Mouse (Mus musculus): ENCODE measurements around the gene Scly. TPM values are rescaled to one million over a fixed set of nuclear protein-coding genes. Genes with fewer than 3 reads are reported as not detected.

Gene Scly
- polyA plus RNA-seq (2012; fragmentation: generic; extraction: Trizol): 10.2 TPM
- long read RNA-seq, experiment 1, partial matches to known transcripts: 2 of 6 reads
- long read RNA-seq, experiment 1, other reads (novel, unspliced or antisense): 1 of 6 reads
- long read RNA-seq, experiment 2, transcript Scly-201 (12 exons, 2,202 nt): major isoform, 11 of 15 reads
- long read RNA-seq, experiment 2, partial matches to known transcripts: 0 of 15 reads
- long read RNA-seq, experiment 2, other reads (novel, unspliced or antisense): 3 of 15 reads

GRCm38 (mm10) chr1:91297799-91298744 is at the start of gene Scly:
Scly (plus strand) TSS chr1:91298338.
- Histone ChIP-seq H3K27me3 (ENCODE audit: control insufficient read depth, insufficient read depth, insufficient read length) (no peaks in the 10 kb centered on the region), H3ac (ENCODE audit: control insufficient read depth, insufficient read length, low read depth) (peak within 1 kb of the TSS; percentile 64), H3K36me3 (ENCODE audit: control insufficient read depth, insufficient read depth) (peaks cover under 1% of the 10 kb centered on the region), H3K79me3 (ENCODE audit: low read depth) (no peaks in the 10 kb centered on the region), H3K79me2 (ENCODE audit: control insufficient read depth, insufficient read depth) (no peaks in the 10 kb centered on the region), H3K4me3 (ENCODE audit: insufficient read depth, poor library complexity, severe bottlenecking) (peak within 1 kb of the TSS; percentile 55)
- TF ChIP-seq MYOG (IDR thresholded peaks at IDR 0.05; ENCODE audit: control insufficient read depth, extremely low read depth, insufficient read length) (no peak), CTCF (IDR thresholded peaks at IDR 0.05; ENCODE audit: control insufficient read depth, insufficient read depth, insufficient read length) (no peak), FOSL1 (IDR thresholded peaks at IDR 0.05; ENCODE audit: insufficient read depth, low read length, poor library complexity, severe bottlenecking) (no peak), CEBPB (IDR thresholded peaks at IDR 0.05; ENCODE audit: low read depth) (no peak), USF1 (IDR thresholded peaks at IDR 0.05; ENCODE audit: low read depth) (peak; percentile 87)

- H3ac ChIP-seq (ENCODE audit: control insufficient read depth, insufficient read length, low read depth): peak overlapping the region; percentile 40
- H3K4me3 ChIP-seq (ENCODE audit: insufficient read depth, poor library complexity, severe bottlenecking): peak overlapping the region; percentile 88
- peaks cover 47% of the 10 kb centered on the region for H3K79me2 ChIP-seq (ENCODE audit: control insufficient read depth, insufficient read depth)
- H3K79me3 ChIP-seq (ENCODE audit: low read depth): peaks cover 35% of the 10 kb centered on the region
- H3K27me3 ChIP-seq (ENCODE audit: control insufficient read depth, insufficient read depth, insufficient read length): no peaks in the 10 kb centered on the region
- H3K36me3 ChIP-seq (ENCODE audit: control insufficient read depth, insufficient read depth): no peaks in the 10 kb centered on the region
- TF ChIP-seq FOSL1 (IDR thresholded peaks at IDR 0.05; ENCODE audit: insufficient read depth, low read length, poor library complexity, severe bottlenecking) (no peak), MYOD1 (IDR thresholded peaks at IDR 0.05; ENCODE audit: control insufficient read depth, insufficient read length, low read depth) (no peak), CEBPB (IDR thresholded peaks at IDR 0.05; ENCODE audit: low read depth) (no peak), USF1 (IDR thresholded peaks at IDR 0.05; ENCODE audit: low read depth) (no peak), MAX (IDR thresholded peaks at IDR 0.05) (no peak), CTCF (IDR thresholded peaks at IDR 0.05; ENCODE audit: control insufficient read depth, insufficient read depth, insufficient read length) (no peak), MYOG (IDR thresholded peaks at IDR 0.05; ENCODE audit: control insufficient read depth, extremely low read depth, insufficient read length) (no peak)
Measured at GRCm38 (mm10) chr1:91248970-91249369, 49.2 kb upstream of the Scly start.

GRCm38 (mm10) chr1:91249564-91250414 is 48.3 kb upstream of the Scly start, which contains the start of gene Ube2f:
Ube2f (plus strand) TSS chr1:91250304.
- Histone ChIP-seq H3K79me2 (ENCODE audit: control insufficient read depth, insufficient read depth) (peaks cover 55% of the 10 kb centered on the region), H3K27me3 (ENCODE audit: control insufficient read depth, insufficient read depth, insufficient read length) (no peaks in the 10 kb centered on the region), H3K4me3 (ENCODE audit: insufficient read depth, poor library complexity, severe bottlenecking) (peak within 1 kb of the TSS; percentile 88), H3ac (ENCODE audit: control insufficient read depth, insufficient read length, low read depth) (peak within 1 kb of the TSS; percentile 96), H3K79me3 (ENCODE audit: low read depth) (peaks cover 42% of the 10 kb centered on the region), H3K36me3 (ENCODE audit: control insufficient read depth, insufficient read depth) (peaks cover 6% of the 10 kb centered on the region)
- TF ChIP-seq MYOG (IDR thresholded peaks at IDR 0.05; ENCODE audit: control insufficient read depth, extremely low read depth, insufficient read length): no peak
- TF ChIP-seq USF1 (IDR thresholded peaks at IDR 0.05; ENCODE audit: low read depth): no peak
- peak; percentile 93 for TF ChIP-seq MAX (IDR thresholded peaks at IDR 0.05)
- TF ChIP-seq FOSL1 (IDR thresholded peaks at IDR 0.05; ENCODE audit: insufficient read depth, low read length, poor library complexity, severe bottlenecking): no peak
- no peak for TF ChIP-seq CTCF (IDR thresholded peaks at IDR 0.05; ENCODE audit: control insufficient read depth, insufficient read depth, insufficient read length)
- no peak for TF ChIP-seq MYOD1 (IDR thresholded peaks at IDR 0.05; ENCODE audit: control insufficient read depth, insufficient read length, low read depth)
- TF ChIP-seq CEBPB (IDR thresholded peaks at IDR 0.05; ENCODE audit: low read depth): no peak

- no peak for TF ChIP-seq CEBPB (IDR thresholded peaks at IDR 0.05; ENCODE audit: low read depth)
- no peak for TF ChIP-seq MAX (IDR thresholded peaks at IDR 0.05)
- TF ChIP-seq MYOD1 (IDR thresholded peaks at IDR 0.05; ENCODE audit: control insufficient read depth, insufficient read length, low read depth): no peak
- no peak for TF ChIP-seq CTCF (IDR thresholded peaks at IDR 0.05; ENCODE audit: control insufficient read depth, insufficient read depth, insufficient read length)
- no peak for TF ChIP-seq MYOG (IDR thresholded peaks at IDR 0.05; ENCODE audit: control insufficient read depth, extremely low read depth, insufficient read length)
- no peak for TF ChIP-seq FOSL1 (IDR thresholded peaks at IDR 0.05; ENCODE audit: insufficient read depth, low read length, poor library complexity, severe bottlenecking)
- Histone ChIP-seq H3ac (ENCODE audit: control insufficient read depth, insufficient read length, low read depth) (peak overlapping the region; percentile 96), H3K79me2 (ENCODE audit: control insufficient read depth, insufficient read depth) (peaks cover 63% of the 10 kb centered on the region), H3K36me3 (ENCODE audit: control insufficient read depth, insufficient read depth) (peaks cover 13% of the 10 kb centered on the region), H3K4me3 (ENCODE audit: insufficient read depth, poor library complexity, severe bottlenecking) (peak overlapping the region; percentile 88), H3K27me3 (ENCODE audit: control insufficient read depth, insufficient read depth, insufficient read length) (no peaks in the 10 kb centered on the region), H3K79me3 (ENCODE audit: low read depth) (peaks cover 50% of the 10 kb centered on the region)
Measured at GRCm38 (mm10) chr1:91250415-91251147, 47.6 kb upstream of the Scly start.
